Mouse (Mus musculus) right cerebral cortex, postnatal 4 days (tissue): ENCODE results near the gene Slc35e1.
A peak's percentile ranks its signal among the peaks of the same experiment; 100 is the strongest.

Experiments
- DNase-seq: peaks from one replicate; pipeline ENCODE4 v3.0.0-alpha.2; 2022

The Slc35e1 gene

DNA sequence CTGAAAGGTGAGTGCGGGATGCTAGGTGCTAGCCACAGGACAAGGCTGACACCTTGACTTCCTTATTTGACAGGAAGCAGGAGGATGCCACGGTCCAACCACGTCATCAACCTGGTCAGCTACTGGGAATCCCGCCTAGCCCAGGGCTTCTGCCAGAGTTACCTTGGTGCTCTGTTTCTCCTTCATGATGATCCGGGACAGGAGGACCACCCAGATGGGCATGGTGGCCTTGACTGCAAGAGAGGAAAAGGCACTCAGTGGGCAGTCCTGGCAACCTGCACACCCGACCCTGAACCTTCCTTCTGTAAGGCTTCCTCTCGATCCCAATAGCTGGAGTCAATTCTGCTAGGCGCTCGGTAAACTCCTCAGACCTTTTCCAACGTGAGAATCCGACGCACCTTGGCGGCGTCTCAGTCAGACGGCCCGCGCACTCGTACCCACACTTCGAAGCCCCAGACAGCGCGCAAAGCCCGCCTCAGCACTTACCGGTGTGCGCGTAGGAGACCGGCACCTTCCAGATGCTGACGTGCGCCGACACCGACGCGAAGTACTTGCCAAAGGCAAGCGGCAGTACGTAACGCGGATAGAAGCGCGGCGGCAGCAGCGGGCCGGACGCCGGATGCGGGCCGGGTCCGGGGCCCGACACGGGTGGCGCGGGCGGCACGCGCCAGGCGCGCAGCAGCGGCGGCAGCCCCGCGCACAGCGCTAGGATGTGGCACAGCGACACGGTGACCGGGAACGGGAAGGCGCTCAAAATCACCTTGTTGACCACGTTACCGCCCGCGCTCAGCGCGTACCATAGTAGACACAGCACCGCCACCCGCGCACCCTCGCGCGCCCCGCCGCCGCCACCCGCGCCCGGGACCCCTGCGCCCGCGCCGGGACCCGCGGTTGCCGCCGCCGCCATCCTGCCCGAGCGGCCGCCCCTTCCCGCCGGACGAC is at the start of gene Slc35e1:
TSS of gene Slc35e1 (minus strand) at position 935 of the 942 bp plus-strand sequence.
- DNase-seq: peak; percentile 39

DNA sequence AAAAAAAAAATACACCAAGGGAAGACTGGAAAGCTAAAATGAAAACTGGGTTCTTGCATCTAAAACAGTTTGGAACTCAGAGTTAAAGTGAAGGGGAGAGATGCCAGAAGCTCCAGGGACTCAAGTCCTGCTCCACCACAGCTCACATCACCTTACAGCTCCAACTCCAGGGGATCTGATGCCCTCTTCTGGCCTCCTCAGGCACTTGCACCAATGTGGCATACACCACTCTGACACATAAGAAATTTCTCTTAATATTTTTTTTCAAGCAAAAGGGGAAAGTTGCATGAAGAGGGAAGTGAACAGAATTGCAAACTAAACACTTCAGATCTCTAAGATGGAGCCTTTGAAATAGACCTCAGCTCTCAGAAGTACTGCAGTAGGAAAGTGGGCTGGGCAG is 46.8 kb upstream of the Slc35e1 start:
- DNase-seq: no peak

DNA sequence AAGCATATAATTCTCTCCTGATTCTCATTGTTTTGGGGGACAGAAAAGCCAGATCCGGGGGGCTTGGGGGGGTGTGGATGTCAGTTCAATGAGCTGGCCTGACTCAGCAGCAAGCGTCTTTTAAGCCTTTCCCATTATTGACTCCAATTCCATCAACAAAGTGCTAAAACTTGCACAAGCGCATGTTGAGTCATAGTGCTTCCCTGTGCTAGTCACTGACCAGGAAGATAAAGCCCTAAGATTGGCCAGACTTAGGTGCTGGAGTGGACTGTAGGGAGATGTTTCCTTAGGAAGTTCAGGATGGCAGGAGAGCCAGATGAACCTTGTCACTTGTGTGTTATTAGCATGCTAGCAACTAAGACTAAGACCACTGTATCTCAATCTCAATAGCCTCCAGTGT is 42.5 kb upstream of the Slc35e1 start:
- DNase-seq: no peak

DNA sequence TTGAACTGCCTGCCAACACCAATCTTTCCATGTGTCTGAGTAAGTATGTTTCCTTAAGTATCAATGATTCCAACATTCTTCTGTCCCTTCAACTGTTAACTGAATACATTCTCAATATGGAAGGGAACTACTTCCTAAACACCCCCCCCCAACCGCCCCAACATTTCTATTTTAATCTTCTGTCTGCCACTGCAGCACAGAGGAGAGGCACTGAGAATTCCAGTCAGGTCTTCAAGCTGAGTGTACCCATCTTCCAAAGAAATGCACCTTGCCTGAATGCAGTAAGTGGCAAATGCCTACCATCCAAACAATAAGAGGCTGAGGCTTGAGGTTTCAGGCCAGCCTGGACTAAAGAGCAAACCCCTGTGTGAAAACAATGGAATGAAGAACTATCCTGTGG is 39.7 kb upstream of the Slc35e1 start:
- DNase-seq: no peak

DNA sequence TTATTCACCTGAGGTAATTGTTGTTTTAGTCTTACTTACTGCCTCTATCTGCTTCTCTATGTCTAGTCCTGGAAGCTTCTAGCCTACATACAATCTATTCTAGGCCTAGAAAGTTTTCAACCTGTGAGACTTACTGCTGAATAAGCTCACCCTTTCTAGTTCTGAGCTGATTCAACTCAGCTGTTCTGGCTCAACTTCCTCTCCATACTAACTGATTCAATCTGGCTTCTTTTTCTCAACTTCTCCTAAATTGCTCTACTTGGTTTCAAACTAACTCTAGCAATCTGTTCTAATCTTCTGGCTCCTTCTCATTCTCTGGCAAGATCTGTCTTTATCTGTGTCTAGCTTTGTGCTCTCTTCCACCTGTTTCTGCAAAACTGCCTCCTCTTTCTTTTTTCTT is 29.5 kb upstream of the Slc35e1 start:
- no peak for DNase-seq

DNA sequence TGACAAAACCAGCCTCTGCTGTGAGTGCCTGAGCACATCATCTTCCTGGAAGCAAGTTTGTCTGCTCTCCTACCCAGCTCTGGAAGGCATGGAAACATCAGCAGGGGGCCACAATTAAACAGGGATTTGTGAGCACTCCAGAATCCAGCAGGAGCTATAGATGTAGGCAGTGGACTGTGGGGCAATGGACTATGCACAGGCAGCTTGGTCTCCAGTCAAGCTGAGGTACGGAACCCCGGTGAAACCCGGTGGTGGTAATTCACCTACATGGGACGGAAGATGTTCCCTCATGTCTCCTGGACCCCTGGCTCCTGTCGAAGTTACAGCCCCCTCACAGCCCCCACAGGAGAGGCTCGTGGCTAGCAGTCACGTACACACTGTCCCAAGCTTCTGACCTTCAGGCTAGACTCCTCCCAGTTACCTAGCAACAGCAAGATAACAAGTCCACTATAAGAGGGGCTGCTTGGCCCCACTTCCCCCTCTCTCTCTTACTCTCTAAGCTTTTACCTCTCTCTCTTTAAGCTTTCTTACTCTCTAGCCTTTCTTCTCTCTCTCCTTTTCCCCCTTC is 25.1 kb upstream of the Slc35e1 start:
- no peak for DNase-seq

DNA sequence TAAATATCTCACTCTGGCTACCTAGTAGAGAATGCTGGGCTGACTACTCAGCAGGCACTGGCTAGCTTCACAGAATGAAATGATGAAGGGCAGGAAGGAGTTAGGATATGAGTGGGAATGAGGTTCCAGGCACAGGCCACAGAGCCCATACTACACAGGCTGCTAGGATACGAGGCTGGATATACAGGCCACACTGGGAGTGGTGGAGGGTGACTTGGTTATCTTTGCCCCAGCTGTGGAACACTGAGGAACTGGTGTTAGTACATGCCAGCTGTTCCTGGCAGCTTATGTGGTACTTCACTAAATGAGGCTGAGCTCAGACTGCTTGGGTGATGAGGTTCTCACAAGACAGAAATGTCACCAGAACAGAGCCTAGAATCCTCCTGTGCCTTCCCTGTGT is 20.7 kb upstream of the Slc35e1 start:
- no peak for DNase-seq

DNA sequence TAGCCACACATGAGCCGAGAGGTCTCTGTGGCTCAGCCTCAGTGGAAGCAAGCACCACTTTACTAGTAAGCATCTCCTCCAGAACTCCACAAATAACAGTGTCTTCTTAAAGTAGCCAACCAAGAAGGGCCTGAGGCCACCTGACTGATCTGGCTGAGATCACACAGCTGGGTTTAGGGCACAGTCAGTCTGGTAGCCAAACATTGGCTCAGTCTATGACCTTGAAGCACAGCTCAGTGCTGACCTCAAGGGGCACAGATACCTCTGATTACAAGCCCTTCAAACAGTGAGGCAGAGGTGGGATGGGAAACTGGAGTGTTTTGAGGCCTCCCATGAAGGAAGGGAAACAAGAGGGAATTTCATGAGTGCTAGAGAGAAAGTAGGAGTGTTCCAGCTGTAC is 20.2 kb upstream of the Slc35e1 start:
- no peak for DNase-seq

DNA sequence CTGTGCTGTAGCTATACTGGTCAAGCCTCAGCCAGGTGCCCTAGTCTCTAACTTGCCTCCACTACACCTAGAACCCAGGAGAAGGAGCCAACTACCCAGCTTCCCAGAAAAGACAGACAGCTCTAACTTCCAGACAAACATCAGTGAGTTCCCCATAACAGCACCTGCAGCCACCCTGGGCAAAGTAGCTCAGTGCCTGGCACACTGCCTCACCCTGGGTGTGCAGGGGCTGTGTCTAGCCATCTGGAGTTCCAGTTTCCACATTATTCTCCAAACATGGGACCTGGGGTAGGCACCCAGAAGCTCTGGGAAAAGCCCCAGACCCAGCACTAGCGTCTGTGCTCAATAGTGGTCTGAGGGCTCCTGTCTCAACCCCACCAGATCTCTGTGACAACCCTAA is 15.1 kb upstream of the Slc35e1 start:
- no peak for DNase-seq

DNA sequence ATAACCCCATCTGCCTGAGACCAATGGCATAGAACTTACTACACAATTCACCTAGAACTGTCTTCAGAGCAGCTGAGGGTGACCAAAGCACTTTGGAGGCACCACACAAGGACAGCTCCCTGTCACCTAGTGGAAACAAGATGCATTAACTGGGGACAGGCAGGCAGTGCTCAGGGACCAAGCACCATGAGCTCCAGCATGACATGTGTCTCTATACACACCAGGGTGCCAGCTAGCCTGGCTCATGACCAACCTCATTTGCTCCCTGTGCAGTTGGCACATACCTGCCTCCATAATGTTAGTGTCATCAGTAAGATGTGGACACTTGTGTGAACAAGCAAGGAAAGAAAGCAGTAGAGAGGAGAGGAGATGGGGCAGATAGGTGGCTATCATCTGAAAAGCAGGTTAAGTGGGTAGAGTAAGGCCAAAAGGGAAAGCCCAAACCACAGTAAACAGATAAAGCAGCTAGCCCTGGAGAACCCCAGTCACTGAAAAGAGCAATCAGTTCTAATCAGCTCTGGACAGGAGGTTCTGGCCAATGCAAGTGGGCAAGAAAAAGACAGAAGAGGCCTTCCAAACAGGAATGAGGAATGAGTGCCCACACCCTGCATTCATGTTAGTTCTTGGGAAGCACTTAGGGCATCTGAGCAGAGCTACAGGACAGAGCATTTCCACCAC is 12.4 kb upstream of the Slc35e1 start:
- no peak for DNase-seq

DNA sequence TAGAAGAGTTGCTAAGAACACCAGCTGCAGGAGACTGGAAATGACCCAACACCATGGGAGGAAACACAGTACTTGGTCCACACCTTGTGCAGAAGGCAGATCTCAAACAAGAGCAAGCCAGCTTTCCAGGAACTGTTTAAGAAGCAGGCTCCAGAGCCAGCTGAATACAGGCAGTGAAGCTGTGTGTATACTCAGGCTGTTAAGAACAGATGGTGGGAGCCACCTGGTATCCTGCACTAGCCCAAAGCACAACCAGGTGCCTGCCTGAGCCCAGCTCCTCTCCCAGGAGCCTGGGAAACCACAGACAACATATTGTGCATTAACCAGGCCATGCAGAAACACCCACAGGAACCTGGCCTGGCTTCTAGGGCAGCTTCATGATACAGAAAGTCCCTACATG is 11.7 kb upstream of the Slc35e1 start:
- no peak for DNase-seq

DNA sequence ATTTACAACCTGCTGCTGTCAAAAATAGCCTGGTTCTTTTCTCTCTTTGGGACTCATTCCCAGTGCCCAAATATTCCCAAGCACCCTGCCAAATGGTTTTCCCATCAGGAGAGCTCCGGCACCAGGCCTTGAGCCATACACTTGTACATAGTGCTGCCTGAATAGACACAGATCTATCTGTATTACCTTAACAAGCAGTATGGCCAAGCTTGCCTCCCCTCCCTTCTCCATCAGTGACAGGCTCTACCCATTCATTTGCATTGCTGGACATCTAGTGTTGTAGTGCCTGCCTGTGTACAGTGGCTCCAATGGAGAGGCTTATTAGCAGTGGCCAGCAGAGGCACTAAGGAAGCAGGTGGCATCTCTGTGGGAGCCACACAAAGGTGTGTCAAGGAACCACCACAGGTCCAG is 8.1 kb upstream of the Slc35e1 start:
- DNase-seq: no peak

DNA sequence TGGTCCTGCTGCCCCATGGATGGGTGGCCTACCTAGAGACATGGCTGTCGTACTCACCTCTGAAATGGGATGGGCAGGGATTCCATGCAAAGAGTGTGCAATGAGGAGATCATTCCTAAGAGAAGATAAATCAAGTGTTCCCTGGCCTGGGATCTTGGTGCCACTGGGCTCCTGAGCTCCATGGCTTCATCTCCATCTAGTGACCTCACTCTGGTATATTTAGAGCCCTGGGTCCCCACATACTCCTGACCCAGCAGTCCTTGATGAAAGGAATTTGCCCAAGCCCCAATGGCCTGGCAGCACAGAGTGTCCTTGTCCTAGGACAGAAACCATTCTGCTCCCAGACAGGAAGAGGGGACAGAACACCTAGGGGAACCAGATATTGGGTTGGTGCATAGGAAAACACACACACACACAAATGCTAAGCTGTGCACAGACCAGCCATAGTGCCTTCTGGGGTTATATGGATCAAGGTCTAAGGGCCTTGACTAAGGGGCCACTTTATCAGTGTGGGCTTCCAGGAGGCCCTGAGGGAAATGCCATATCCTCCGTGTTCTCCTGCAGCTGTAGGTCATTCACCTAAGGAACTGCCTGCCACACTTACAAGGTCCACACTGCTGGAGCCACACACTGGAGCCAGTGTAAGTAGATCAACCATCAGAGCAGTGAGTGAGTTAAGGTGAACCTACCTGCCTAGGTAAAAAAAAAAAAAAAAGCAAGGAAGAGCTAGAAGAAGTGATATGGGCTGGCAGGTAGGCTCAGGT is 7.3 kb upstream of the Slc35e1 start:
- no peak for DNase-seq

DNA sequence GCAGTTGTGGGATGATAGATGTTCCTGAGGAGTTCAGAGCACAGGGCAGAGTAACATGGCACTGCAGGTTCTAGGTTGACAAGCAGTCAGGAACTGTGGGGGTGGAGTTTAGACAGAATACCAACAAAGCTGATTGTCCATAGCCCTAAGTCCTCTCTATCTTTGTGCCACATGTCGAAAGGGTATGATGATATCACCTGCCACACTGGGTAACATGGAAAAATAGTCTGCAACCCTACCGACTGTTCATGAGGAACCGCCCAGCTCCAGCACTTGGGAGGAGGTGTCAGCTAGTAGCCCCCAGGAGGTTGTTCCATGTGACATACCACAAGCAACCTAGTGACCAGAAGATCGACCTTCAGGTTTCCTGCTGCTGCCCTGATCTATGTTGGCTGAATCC is 6.1 kb upstream of the Slc35e1 start:
- no peak for DNase-seq

DNA sequence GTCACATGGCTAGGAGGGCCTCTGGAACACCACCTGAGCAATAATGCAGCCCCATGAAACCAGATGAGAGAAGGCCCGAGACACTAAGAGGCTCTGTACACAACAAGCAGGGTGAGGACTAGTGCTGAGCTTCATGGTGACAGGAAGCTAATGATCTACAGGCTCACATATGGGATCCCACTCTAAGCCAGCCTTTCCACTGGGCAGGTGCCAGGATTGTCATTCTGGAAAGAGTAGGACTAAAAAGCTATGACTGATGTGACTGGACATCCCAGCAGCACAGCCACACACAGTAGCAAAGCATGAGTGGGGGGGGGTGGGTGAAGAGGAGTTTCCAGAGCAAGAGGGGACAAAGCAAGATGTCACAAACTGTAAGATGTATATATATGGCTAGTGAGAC is 5.5 kb upstream of the Slc35e1 start:
- no peak for DNase-seq

DNA sequence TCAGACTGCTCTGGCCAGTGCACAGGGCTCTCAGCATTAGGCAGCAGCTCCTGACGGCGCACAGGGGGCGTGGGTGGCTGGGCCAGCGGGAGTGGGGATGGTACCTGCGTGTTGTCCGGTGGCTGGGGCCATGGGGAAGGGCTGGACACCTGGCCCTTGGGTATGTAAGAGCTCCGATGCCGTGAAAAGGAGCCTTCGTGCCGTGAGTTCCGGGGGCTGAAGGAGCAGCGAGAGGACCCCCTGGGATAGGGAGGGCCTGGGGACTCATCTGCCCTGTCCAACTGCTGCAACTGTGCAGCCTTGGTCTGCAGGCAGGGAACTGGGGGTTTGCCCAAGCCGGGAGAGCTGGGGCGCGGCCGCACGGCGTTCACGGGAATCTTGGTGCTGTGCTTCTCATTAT is 3.8 kb upstream of the Slc35e1 start:
- no peak for DNase-seq

DNA sequence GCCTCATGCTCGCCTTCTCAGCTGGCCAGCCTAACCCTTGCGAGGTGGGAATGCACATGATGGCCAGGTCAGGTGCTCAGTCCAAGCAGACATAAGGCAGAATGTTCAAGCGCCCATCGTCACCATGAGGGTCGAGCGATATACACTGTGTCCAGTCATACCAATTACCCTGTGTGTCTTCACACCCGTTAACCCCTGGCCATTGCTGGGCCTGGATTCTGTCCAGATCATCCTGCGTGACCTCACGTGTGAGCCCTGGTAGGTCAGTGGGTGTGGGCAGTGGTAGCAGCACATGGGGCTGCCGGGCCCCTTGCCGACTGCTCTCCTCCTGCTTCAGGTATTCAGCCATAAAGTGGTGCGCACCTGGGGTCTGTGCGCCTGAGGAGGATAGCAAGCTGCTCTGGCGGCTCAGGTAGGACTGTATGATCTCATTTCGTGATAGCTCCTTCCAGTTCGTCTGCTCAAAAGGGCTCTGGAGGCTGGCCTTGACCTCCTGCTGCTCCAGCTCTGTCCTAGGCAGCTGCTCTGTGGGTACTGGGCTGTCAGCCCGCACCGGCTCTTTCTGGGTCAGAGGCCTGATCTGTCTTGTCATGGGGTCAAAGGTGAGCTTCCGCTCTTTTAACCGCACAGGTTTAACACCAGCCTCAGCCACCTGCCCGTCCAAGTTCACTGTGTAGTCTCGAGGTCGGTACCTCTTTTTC is 3.1 kb upstream of the Slc35e1 start:
- no peak for DNase-seq

DNA sequence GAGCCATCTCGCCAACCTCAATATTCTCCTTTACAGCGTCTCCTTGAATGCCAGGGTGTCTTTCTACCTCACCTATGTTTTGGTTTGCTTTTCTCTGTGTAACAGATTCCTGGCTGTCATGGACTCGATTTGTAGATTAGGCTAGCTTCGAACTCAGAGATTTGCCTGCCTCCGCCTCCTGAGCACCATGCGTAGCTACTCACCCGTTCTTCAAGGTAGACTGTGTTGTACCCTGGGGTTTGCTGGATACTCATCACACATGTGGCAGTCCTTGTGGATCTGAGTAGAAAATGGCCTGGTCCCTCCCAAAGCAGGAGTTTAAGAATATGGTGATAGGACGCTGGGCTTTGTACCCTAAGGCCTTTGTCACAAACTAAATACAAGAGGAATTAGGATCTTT is 967 bp upstream of the Slc35e1 start:
- DNase-seq: no peak

DNA sequence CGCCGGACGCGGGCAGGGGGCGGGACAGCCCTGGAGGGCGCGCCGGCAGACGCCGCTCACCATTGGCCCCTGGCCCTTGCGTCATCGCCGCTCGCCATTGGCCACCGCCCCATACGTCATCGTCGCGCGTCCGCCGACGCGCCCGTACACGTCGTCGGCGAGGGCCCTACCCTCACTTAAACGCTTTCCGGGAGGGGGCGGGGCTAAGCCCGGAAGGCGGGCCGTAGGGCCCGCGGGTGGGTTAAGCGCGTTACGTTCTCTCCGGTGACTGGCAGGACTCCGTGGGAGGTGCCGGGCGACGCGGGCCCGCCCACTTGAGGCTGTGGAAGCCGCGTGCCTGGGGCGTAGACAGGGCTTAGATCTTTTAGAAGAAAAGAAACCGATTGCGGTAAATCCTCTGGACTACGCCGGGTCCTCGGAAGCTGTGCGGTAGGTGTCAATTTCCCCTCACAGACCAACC is 238 bp upstream of the Slc35e1 start:
- peak; percentile 100 for DNase-seq

DNA sequence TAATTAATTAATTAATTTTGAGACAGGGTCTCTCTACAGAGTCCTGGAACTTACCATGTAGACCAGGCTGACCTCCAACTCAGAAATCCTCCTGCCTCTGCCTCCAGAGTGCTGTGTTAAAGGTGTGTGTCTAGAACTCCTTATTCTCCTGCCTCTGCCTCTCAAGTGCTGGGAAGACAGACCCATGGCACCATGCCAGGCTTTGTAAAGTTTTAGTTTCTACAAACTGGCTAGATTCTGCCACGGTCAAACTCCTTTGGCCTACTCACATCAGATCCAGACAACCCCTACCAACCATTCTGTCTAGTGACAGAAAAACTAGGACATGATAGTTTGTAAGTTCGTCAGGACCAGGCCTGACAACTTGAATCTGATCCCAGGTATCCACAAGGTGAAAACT is 1.4 kb downstream of the Slc35e1 start:
- peak; percentile 26 for DNase-seq

DNA sequence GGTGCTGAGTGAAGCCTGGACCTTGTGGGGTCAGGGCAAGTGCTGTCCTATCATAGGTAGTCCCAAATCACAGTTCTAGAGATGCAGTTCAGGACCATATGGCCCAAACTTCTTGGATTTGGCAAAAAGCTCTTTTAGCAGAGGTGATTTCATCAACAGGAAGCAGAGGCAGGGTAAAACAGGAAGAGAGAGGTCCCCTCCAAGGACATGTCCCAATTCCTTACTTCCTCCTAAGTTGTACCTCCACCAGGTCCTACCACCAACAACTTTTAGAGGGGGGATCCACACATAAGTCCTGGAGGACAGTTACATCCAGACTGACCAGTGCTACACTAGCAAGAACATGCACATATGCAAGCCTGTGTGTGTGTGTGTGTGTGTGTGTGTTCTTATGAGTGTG is 5.4 kb downstream of the Slc35e1 start:
- DNase-seq: no peak

DNA sequence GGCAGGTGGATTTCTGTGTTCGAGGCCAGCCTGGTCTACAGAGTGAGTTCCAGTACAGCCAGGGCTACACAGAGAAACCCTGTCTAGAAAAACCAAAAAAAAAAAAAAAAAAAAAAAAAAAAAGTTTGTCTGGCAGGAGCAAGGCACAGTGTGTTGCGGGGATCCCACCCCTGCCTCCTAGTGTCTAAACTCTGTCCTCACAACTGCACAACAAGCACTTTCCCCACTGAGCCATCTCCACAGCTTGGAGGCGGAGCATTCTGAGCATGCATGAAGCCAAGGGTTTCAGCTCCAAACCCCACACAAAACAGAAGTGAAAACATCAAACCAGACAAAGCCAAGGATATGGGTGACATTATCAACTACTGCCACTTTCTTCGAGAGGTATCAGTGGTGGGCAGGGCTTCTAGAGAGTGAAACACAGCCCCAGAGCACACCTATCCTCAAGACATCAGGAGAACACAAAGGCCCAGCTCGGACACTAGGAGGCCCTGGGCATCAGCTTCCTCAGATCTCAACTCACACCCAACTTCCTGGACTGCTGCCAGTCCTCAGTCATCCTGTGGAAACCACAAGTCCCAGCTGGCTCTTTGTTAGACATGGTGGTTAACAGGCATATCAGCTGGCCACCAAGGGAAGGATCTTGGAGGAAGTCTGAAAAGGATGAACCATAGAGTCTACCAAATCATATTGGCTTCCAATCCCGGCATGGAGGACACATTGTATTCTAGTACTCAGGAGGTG is 6.8 kb downstream of the Slc35e1 start:
- DNase-seq: no peak
